ENCODE assay signal across 8 mouse cellular contexts in genomic region chr15:88732405-88733020, GRCm38 (mm10). TPM values are rescaled to one million over a fixed set of nuclear protein-coding genes. Genes with fewer than 3 reads are reported as not detected.
DNase-seq lines count a peak whose midpoint lies in the region; ATAC-seq and TF ChIP-seq lines count a peak whose summit lies in the region.

No protein-coding gene starts in this region.

- TF ChIP-seq POLR2A in embryonic fibroblast, embryonic 13.5 days (IDR thresholded peaks at IDR 0.05; ENCODE audit: low read depth, low read length): no peak

- 33% methylated on average over 15 of the region's 15 CpGs for WGBS in neural tube, embryonic 11.5 days
- 25% methylated on average over 15 of the region's 15 CpGs for WGBS in limb, embryonic 12.5 days
- 28% methylated on average over 15 of the region's 15 CpGs for WGBS in neural tube, embryonic 15.5 days

- TF ChIP-seq CTCF in embryonic fibroblast, embryonic 13.5 days (IDR thresholded peaks at IDR 0.05; ENCODE audit: borderline replicate concordance, insufficient read depth, low read length): no peak

- peak overlapping the region; percentile 100 for H3K4me3 ChIP-seq in neural tube, embryonic 11.5 days (ENCODE audit: low read depth, low read length)
- peak overlapping the region; percentile 90 for H3K4me3 ChIP-seq in embryonic fibroblast, embryonic 13.5 days (ENCODE audit: insufficient read depth, low read length)
- peak overlapping the region; percentile 99 for H3K4me3 ChIP-seq in limb, embryonic 12.5 days (replicated peaks)
- H3K4me3 ChIP-seq in neural tube, embryonic 15.5 days (replicated peaks): peak overlapping the region; percentile 64

- no peaks in the 10 kb centered on the region for H3K27me3 ChIP-seq in neural tube, embryonic 11.5 days (ENCODE audit: control insufficient read depth, insufficient read depth, low read length)
- H3K27me3 ChIP-seq in limb, embryonic 12.5 days: no peaks in the 10 kb centered on the region
- no peaks in the 10 kb centered on the region for H3K27me3 ChIP-seq in neural tube, embryonic 15.5 days (replicated peaks)

- peaks cover 19% of the 10 kb centered on the region for H3K36me3 ChIP-seq in neural tube, embryonic 11.5 days (ENCODE audit: control insufficient read depth, insufficient read depth, low read length)
- H3K36me3 ChIP-seq in limb, embryonic 12.5 days: peaks cover 31% of the 10 kb centered on the region
- peaks cover 21% of the 10 kb centered on the region for H3K36me3 ChIP-seq in neural tube, embryonic 15.5 days

- H3K9me3 ChIP-seq in neural tube, embryonic 11.5 days (ENCODE audit: control insufficient read depth, low read length): no peaks in the 10 kb centered on the region
- no peaks in the 10 kb centered on the region for H3K9me3 ChIP-seq in limb, embryonic 12.5 days
- no peaks in the 10 kb centered on the region for H3K9me3 ChIP-seq in neural tube, embryonic 15.5 days (replicated peaks)

- peaks cover 9% of the 10 kb centered on the region for H3K4me1 ChIP-seq in neural tube, embryonic 11.5 days (ENCODE audit: control insufficient read depth, insufficient read depth, low read length)
- H3K4me1 ChIP-seq in embryonic fibroblast, embryonic 13.5 days (ENCODE audit: control insufficient read depth, insufficient read depth, low read length): peaks cover 11% of the 10 kb centered on the region
- H3K4me1 ChIP-seq in limb, embryonic 12.5 days (replicated peaks): peaks cover 25% of the 10 kb centered on the region
- peaks cover 35% of the 10 kb centered on the region for H3K4me1 ChIP-seq in neural tube, embryonic 15.5 days

- no peak overlapping the region for H3K27ac ChIP-seq in neural tube, embryonic 11.5 days (ENCODE audit: low read depth, low read length)
- no peak overlapping the region for H3K27ac ChIP-seq in embryonic fibroblast, embryonic 13.5 days (ENCODE audit: insufficient read depth, low read length)
- peak overlapping the region; percentile 86; the same call in 1 of the 2 replicates for H3K27ac ChIP-seq in limb, embryonic 12.5 days
- no peak overlapping the region for H3K27ac ChIP-seq in neural tube, embryonic 15.5 days (replicated peaks)

- H3K4me2 ChIP-seq in neural tube, embryonic 11.5 days (ENCODE audit: low read depth): peak overlapping the region; percentile 93
- H3K4me2 ChIP-seq in limb, embryonic 12.5 days: peak overlapping the region; percentile 97
- H3K4me2 ChIP-seq in neural tube, embryonic 15.5 days: peak overlapping the region; percentile 78

- no peak for DNase-seq in neural tube, embryonic 11.5 days (ENCODE audit: low spot score)
- DNase-seq in neural tube, embryonic 10.5 days (ENCODE audit: extremely low spot score, low spot score): no peak
- no peak for DNase-seq in testis, postnatal 14 days (ENCODE audit: low spot score)
- no peak for DNase-seq in urinary bladder, postnatal 36 days (ENCODE audit: low spot score in 2 of 2)
- no peak for DNase-seq in frontal cortex, postnatal 10 days (ENCODE audit: low spot score in 2 of 2)

- no peak for ATAC-seq in neural tube, embryonic 11.5 days (ENCODE audit: insufficient read depth, low FRiP score, low TSS enrichment)
- no peak for ATAC-seq in limb, embryonic 12.5 days (ENCODE audit: insufficient number of reproducible peaks, insufficient read depth, low FRiP score, low TSS enrichment, low read depth)
- ATAC-seq in neural tube, embryonic 15.5 days (ENCODE audit: low FRiP score): no peak

- H3K9ac ChIP-seq in neural tube, embryonic 11.5 days (ENCODE audit: low read length): peak overlapping the region; percentile 99
- peak overlapping the region; percentile 99 for H3K9ac ChIP-seq in limb, embryonic 12.5 days (replicated peaks)
- H3K9ac ChIP-seq in neural tube, embryonic 15.5 days (replicated peaks): peak overlapping the region; percentile 68

RNA-seq across cellular contexts. Expression of gene Brd1, which starts 1.5 kb away (rescaled TPM):
- 23.4 and 25.9 TPM in 2 replicates for polyA plus RNA-seq in neural tube, embryonic 11.5 days (2014; fragmentation: Nextera tagmentation; extraction: Ambion mirVana)
- polyA plus RNA-seq in embryonic fibroblast, embryonic 13.5 days (2011; ENCODE audit: insufficient read length, low read depth, missing spikeins): 30.4 and 34.7 TPM in 2 replicates
- 27.1 and 29.2 TPM in 2 replicates for polyA plus RNA-seq in limb, embryonic 12.5 days (2016; fragmentation: Nextera tagmentation; extraction: Ambion mirVana)
- polyA plus RNA-seq in neural tube, embryonic 15.5 days (2015; fragmentation: Nextera tagmentation; extraction: Ambion mirVana): 14.2 and 15.1 TPM in 2 replicates

RNA-seq across cellular contexts. Expression of gene Zbed4, which starts 18.9 kb away (rescaled TPM):
- 46.1 and 48.6 TPM in 2 replicates for polyA plus RNA-seq in neural tube, embryonic 11.5 days (2014; fragmentation: Nextera tagmentation; extraction: Ambion mirVana)
- 9.4 and 11.3 TPM in 2 replicates for polyA plus RNA-seq in embryonic fibroblast, embryonic 13.5 days (2011; ENCODE audit: insufficient read length, low read depth, missing spikeins)
- 25.0 and 26.3 TPM in 2 replicates for polyA plus RNA-seq in limb, embryonic 12.5 days (2016; fragmentation: Nextera tagmentation; extraction: Ambion mirVana)
- polyA plus RNA-seq in neural tube, embryonic 15.5 days (2015; fragmentation: Nextera tagmentation; extraction: Ambion mirVana): 12.0 and 14.9 TPM in 2 replicates
